Mouse (Mus musculus) ES-Bruce4 (cell line): Measurements from ENCODE around the gene Cacng6. TPM values are rescaled to one million over a fixed set of nuclear protein-coding genes. Genes with fewer than 3 reads are reported as not detected.

Experiments used
- H3K27ac ChIP-seq: 2 replicates; pipeline ENCODE4 v1.5.1; 2012; ENCODE audit warnings: low read length, inconsistent platforms; ENCODE audit not compliant: insufficient read depth
- H3K27me3 ChIP-seq: 2 replicates; pipeline ENCODE4 v1.6.1; 2012; ENCODE audit warnings: mild to moderate bottlenecking, low read length, inconsistent platforms; ENCODE audit not compliant: control insufficient read depth, poor library complexity, insufficient read depth, severe bottlenecking
- H3K36me3 ChIP-seq: 2 replicates; pipeline ENCODE4 v1.6.1; 2012; ENCODE audit warnings: inconsistent platforms, mild to moderate bottlenecking, low read length, moderate library complexity; ENCODE audit not compliant: control insufficient read depth, poor library complexity, insufficient read depth, severe bottlenecking
- H3K4me1 ChIP-seq: one replicate; pipeline ENCODE4 v1.8.1; 2011; ENCODE audit warnings: low read length; ENCODE audit not compliant: control insufficient read depth, insufficient read depth
- H3K4me3 ChIP-seq: 2 replicates; pipeline ENCODE4 v1.5.1; 2011; ENCODE audit warnings: low read depth, mild to moderate bottlenecking, low read length
- H3K9ac ChIP-seq: 2 replicates; pipeline ENCODE4 v1.6.1; 2012; ENCODE audit warnings: low read depth, mild to moderate bottlenecking, inconsistent platforms; ENCODE audit not compliant: poor library complexity, severe bottlenecking
- H3K9me3 ChIP-seq: replicated peaks from 2 replicates; pipeline ENCODE4 v1.6.1; 2012; ENCODE audit warnings: mild to moderate bottlenecking, low read length, inconsistent platforms; ENCODE audit not compliant: control insufficient read depth, poor library complexity, insufficient read depth, severe bottlenecking
- CTCF ChIP-seq: IDR thresholded peaks from one replicate; pipeline ENCODE4 v1.8.1; 2011; ENCODE audit warnings: low read depth, low read length
- EP300 ChIP-seq: IDR thresholded peaks from 2 replicates; pipeline ENCODE4 v1.6.1; 2011; ENCODE audit warnings: low read depth, low read length; ENCODE audit not compliant: insufficient read depth
- POLR2A ChIP-seq: IDR thresholded peaks from one replicate; pipeline ENCODE4 v1.8.1; 2011; ENCODE audit warnings: low read length; ENCODE audit not compliant: insufficient read depth
- polyA plus RNA-seq: library from polyadenylated mRNA; stranded (reverse); fragments of >200 nt; gene quantifications from 2 replicates; pipeline ENCODE4 v1.2.4, GENCODE M21; 2011; ENCODE audit warnings: low read depth; ENCODE audit not compliant: missing spikeins, insufficient read depth, insufficient read length

The Cacng6 gene
- polyA plus RNA-seq, 1 experiment = 17.6 TPM

DNA sequence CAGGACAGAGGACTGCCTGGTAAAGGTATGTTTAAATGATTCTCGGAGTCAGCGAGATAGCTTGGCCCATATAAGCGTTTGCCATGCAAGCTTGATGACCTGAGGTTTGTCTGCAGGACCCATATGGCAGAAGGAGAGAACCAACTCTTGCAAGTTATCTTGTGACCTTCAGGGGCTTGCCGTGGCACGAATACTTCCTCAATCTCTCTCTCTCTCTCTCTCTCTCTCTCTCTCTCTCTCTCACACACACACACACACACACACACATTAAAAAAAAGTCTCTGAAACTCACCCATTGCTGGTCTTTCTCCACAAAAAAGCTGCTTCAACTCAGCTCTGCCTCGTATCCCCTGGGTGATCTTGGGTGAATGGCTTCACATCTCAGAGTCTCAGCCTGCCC, 35.1 kb upstream of the Cacng6 start:
- Histone ChIP-seq H3K9ac (no peak overlapping the region), H3K4me3 (no peak overlapping the region), H3K4me1 (peaks cover 2% of the 10 kb centered on the region), H3K27me3 (no peaks in the 10 kb centered on the region), H3K9me3 (no peaks in the 10 kb centered on the region), H3K27ac (no peak overlapping the region; the same call in 1 of the 2 replicates), H3K36me3 (no peaks in the 10 kb centered on the region)
- TF ChIP-seq CTCF (no peak), POLR2A (no peak), EP300 (no peak)

DNA sequence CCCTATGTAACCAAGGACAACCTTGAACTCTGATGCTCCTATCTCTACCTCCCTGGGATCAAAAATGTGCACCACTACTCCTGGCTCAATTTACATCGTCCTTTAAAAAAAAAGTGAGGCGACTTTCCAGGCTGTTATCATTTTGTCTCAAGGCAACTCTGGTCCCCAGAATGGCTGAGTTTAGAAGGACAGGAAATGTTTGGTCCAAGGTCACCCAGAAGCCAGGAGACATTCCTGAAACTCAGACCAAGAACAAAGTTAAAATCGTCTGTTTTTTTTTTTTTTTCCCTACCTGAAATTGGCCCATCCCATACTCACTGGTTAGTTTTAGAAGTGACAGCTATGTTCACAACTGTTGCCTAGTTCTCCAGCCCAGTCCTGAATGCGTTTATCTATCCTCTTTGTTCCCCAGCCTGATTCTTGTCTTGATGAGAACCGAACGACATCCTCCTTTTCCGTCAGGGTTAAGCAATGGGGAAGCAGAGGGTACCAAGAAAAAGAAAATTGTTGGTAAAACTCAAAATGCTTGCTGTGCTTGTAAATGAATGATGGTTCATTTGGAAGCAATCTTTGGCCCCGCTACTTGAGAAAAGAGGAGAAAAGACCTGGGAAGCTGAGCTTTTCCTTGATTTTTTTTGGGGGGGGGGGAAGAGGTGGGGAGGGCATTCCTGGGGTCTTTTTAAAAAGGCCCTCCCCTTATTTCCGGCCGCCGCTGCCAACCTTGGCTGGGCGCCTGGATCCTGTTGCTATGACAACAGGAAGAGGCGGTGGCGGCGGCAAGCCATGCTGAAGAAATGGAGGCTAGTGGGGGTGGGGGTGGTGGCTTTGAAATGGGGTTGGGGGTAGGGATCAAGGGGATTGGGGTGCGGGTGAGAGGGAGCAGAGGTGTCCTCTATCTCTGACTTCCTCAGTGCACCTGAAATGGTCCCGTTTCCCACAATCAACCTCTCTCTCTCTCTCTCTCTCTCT, 34.3 kb upstream of the Cacng6 start:
- Histone ChIP-seq H3K27ac (0 out of 2 replicates have a peak overlapping the region, but pooled peaks have one; percentile 59), H3K4me3 (peak overlapping the region; percentile 53), H3K36me3 (no peaks in the 10 kb centered on the region), H3K9me3 (no peaks in the 10 kb centered on the region), H3K4me1 (peaks cover 2% of the 10 kb centered on the region), H3K27me3 (no peaks in the 10 kb centered on the region), H3K9ac (no peak overlapping the region; the same call in 1 of the 2 replicates)
- TF ChIP-seq POLR2A = no peak
- TF ChIP-seq EP300 = no peak
- no peak for TF ChIP-seq CTCF

DNA sequence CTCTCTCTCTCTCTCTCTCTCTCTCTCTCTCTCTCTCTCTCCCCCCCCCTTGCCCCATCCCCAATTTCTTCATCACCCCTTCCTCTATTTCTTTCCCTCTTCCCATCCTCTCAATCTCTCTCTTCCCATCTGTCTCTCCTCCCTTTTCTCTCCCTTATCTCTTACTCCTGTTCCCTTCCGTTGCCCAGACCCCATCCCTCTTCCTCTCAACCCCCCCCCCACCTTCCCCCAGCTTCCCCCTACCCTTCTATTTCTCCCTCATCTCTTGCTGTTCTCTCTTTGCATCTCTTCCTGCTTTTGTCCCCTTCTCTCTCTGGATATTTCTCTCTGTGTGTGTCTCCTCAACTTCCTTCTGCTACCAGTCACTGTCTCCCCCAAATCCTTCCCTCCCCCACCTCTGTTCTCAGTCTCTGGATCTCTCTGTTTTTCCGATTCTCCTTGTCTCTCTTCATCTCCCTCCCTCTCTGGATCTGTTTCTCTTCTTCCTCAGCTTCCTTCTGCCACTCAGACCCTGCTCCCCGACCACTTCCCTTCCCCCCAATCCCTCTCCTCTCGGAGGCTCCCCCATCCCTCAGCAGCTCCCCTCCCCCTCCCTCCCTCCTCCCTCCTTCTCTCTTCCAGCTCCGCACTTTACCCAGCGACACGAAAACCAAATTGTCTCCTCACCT, 33.4 kb upstream of the Cacng6 start, which contains the start of gene Cacng8:
Gene Cacng8 (plus strand): TSS at position 271 of the 668 bp plus-strand sequence.
- Histone ChIP-seq H3K27me3 (no peaks in the 10 kb centered on the region), H3K9me3 (no peaks in the 10 kb centered on the region), H3K4me1 (peaks cover 2% of the 10 kb centered on the region), H3K27ac (0 out of 2 replicates have a peak within 1 kb of the TSS, but pooled peaks have one; percentile 59), H3K9ac (peak within 1 kb of the TSS; percentile 66), H3K36me3 (no peaks in the 10 kb centered on the region), H3K4me3 (peak within 1 kb of the TSS; percentile 76)
- TF ChIP-seq CTCF = no peak
- TF ChIP-seq EP300 = no peak
- TF ChIP-seq POLR2A = no peak

DNA sequence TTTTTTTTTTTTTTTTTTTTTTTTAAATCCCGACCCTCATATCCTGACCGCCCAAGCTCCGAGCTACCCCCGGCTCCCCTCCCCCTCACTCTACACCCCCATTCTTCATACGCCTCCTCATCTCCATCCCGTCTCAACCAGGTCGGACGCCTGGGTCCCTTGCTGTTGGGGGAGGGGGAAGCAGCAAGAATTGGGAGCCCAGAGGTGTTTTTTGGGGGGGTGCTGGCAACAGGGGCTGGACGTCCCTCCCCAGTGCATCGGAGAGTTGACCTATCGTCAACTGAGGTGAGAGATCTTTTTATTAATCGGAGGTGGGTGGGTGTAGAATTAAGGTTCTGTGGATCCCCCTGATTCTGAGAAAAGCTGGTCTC, 32.9 kb upstream of the Cacng6 start:
- Histone ChIP-seq H3K27me3 (no peaks in the 10 kb centered on the region), H3K27ac (no peak overlapping the region), H3K9me3 (no peaks in the 10 kb centered on the region), H3K4me1 (peaks cover 2% of the 10 kb centered on the region), H3K9ac (peak overlapping the region; percentile 66), H3K4me3 (peak overlapping the region; percentile 23), H3K36me3 (no peaks in the 10 kb centered on the region)
- TF ChIP-seq EP300 (no peak), POLR2A (no peak), CTCF (no peak)

DNA sequence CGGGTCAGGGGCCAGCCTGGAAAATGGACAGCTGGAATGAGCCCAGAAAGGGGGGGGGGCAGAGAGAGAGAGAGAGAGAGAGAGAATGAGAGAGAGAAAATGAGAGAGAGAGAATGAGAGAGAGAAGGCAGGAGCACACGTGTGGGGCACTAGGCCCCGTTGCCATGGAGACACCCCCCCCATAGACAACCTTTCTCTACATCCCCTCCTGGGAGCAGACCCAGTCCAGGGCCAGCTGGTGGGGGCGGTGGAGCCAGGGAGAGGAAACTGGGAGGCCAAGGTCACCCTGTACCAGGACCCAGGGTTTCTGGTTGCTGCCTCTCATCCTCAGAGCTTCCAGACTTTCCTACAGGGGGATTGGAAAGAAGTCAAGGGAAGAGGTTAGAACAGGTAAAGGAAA, 32.2 kb upstream of the Cacng6 start:
- Histone ChIP-seq H3K27ac (no peak overlapping the region), H3K9me3 (no peaks in the 10 kb centered on the region), H3K36me3 (no peaks in the 10 kb centered on the region), H3K27me3 (no peaks in the 10 kb centered on the region), H3K4me3 (no peak overlapping the region), H3K9ac (no peak overlapping the region), H3K4me1 (peaks cover 2% of the 10 kb centered on the region)
- no peak for TF ChIP-seq EP300
- TF ChIP-seq CTCF = no peak
- TF ChIP-seq POLR2A = no peak

DNA sequence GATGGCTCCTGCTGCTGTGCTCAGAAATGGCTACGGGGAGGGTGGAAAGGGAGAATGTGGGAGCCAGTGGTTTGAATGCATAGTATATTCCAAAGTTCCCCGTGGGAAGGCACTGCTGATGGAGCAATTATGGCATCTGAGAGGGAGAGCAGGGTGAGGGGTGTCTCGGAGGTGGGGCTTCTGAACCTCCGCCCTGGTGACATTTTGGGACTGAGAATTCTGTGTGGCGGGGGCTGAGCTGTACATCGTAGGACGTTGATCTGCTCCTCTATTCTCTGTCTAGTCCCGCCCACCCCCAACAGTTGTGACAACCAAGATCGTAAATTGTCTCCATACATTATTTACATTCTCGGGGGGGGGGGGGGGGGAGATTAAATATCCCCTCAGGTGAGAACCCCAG, 26.6 kb upstream of the Cacng6 start:
- H3K27me3 ChIP-seq = no peaks in the 10 kb centered on the region
- TF ChIP-seq CTCF = no peak
- TF ChIP-seq POLR2A = no peak
- TF ChIP-seq EP300 = no peak
- no peak overlapping the region for H3K27ac ChIP-seq
- no peaks in the 10 kb centered on the region for H3K4me1 ChIP-seq
- no peak overlapping the region for H3K4me3 ChIP-seq
- H3K9me3 ChIP-seq = no peaks in the 10 kb centered on the region
- no peak overlapping the region for H3K9ac ChIP-seq
- no peaks in the 10 kb centered on the region for H3K36me3 ChIP-seq
